Mouse (Mus musculus): Measurements from ENCODE around the gene Nfia. TPM values are rescaled to one million over a fixed set of nuclear protein-coding genes. Genes with fewer than 3 reads are reported as not detected.

Gene Nfia
- polyA plus RNA-seq, 1 experiment from 2014 or later, result 17.0 TPM

- Histone ChIP-seq H3K27ac (replicated peaks) (no peak overlapping the region), H3K9me3 (no peaks in the 10 kb centered on the region), H3K4me1 (peaks cover 6% of the 10 kb centered on the region), H3K4me3 (no peak overlapping the region), H3K27me3 (replicated peaks; ENCODE audit: low read depth, poor library complexity, severe bottlenecking) (peaks cover 35% of the 10 kb centered on the region), H3K36me3 (replicated peaks) (no peaks in the 10 kb centered on the region)
- WGBS, result 77% methylated on average over 10 of the region's 10 CpGs
- DNase-seq (ENCODE audit: low spot score), result no peak
Measured at GRCm38 (mm10) chr4:97793931-97794330, 21.4 kb downstream of the Nfia start.

GRCm38 (mm10) chr4:97794865-97795264 is 22.3 kb downstream of the Nfia start:
- no peak overlapping the region for H3K4me3 ChIP-seq
- 88% methylated on average over 4 of the region's 4 CpGs for WGBS
- peaks cover 6% of the 10 kb centered on the region for H3K4me1 ChIP-seq
- DNase-seq (ENCODE audit: low spot score), result no peak
- no peak overlapping the region for H3K27ac ChIP-seq (replicated peaks)
- H3K36me3 ChIP-seq (replicated peaks), result no peaks in the 10 kb centered on the region; the same call in 1 of the 2 replicates
- H3K27me3 ChIP-seq (replicated peaks; ENCODE audit: low read depth, poor library complexity, severe bottlenecking), result peaks cover 26% of the 10 kb centered on the region
- no peaks in the 10 kb centered on the region for H3K9me3 ChIP-seq

DNA sequence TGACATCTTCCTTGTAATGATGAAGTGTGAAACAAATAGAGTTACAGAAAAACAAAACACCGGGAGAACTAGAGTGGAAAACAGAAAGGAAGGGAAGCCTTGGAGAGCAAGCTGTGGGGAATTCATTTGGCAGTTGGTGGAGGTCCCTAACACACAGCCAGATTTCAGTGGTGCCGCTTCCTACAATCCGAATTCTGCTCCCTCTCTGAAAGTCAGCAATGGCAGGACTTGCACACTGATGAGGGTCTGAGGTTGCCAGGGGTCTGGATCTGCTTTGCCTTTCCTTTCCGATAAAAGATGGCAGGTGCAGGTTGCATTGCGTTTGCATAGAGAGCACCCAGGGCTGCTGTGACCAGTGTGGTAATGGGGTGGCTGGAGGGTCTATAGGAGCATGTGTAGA is 23.4 kb downstream of the Nfia start:
- WGBS, result 88% methylated on average over 5 of the region's 5 CpGs
- Histone ChIP-seq H3K27ac (replicated peaks) (no peak overlapping the region), H3K4me3 (no peak overlapping the region), H3K27me3 (replicated peaks; ENCODE audit: low read depth, poor library complexity, severe bottlenecking) (peaks cover 19% of the 10 kb centered on the region), H3K4me1 (peaks cover 6% of the 10 kb centered on the region), H3K36me3 (replicated peaks) (no peaks in the 10 kb centered on the region; the same call in 1 of the 2 replicates), H3K9me3 (no peaks in the 10 kb centered on the region)
- no peak for DNase-seq (ENCODE audit: low spot score)

DNA sequence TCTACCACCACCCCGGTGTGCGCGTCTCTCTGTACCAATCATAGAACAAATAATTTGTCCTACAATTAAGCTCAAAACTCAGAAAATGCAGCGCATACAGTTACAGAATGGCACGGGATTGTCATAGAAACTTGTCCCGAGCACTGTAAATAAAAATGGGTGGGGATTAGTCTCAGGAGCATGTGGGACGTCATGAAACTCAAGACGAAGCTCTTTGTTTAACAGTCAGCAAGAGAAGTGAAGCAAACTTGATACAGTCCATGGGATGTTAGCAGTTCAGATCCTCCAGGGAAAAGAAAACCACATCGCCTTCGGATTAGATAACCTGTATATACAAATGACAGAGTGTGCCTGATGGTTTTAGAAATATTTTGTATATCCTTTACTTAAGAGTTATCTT is 24.0 kb downstream of the Nfia start:
- Histone ChIP-seq H3K9me3 (no peaks in the 10 kb centered on the region), H3K36me3 (replicated peaks) (peaks cover 2% of the 10 kb centered on the region; the same call in 1 of the 2 replicates), H3K27me3 (replicated peaks; ENCODE audit: low read depth, poor library complexity, severe bottlenecking) (peaks cover 13% of the 10 kb centered on the region), H3K4me1 (peaks cover 6% of the 10 kb centered on the region), H3K4me3 (no peak overlapping the region), H3K27ac (replicated peaks) (no peak overlapping the region)
- WGBS, result 82% methylated on average over 10 of the region's 10 CpGs
- no peak for DNase-seq (ENCODE audit: low spot score)

- no peaks in the 10 kb centered on the region for H3K4me1 ChIP-seq
- no peak overlapping the region for H3K4me3 ChIP-seq
- peaks cover 16% of the 10 kb centered on the region for H3K36me3 ChIP-seq (replicated peaks)
- no peaks in the 10 kb centered on the region for H3K27me3 ChIP-seq (replicated peaks; ENCODE audit: low read depth, poor library complexity, severe bottlenecking)
- no peak overlapping the region for H3K27ac ChIP-seq (replicated peaks)
- H3K9me3 ChIP-seq, result peaks cover 6% of the 10 kb centered on the region; the same call in 1 of the 2 replicates
- no peak for DNase-seq (ENCODE audit: low spot score)
- 73% methylated on average over 3 of the region's 3 CpGs for WGBS
Measured at GRCm38 (mm10) chr4:97803791-97804190, 31.3 kb downstream of the Nfia start.

GRCm38 (mm10) chr4:97804638-97805037 is 32.1 kb downstream of the Nfia start:
- Histone ChIP-seq H3K27ac (replicated peaks) (no peak overlapping the region), H3K36me3 (replicated peaks) (peaks cover 16% of the 10 kb centered on the region), H3K27me3 (replicated peaks; ENCODE audit: low read depth, poor library complexity, severe bottlenecking) (no peaks in the 10 kb centered on the region), H3K4me1 (no peaks in the 10 kb centered on the region), H3K4me3 (no peak overlapping the region), H3K9me3 (peaks cover 6% of the 10 kb centered on the region; the same call in 1 of the 2 replicates)
- no peak for DNase-seq (ENCODE audit: low spot score)
- 68% methylated on average over 5 of the region's 5 CpGs for WGBS

DNA sequence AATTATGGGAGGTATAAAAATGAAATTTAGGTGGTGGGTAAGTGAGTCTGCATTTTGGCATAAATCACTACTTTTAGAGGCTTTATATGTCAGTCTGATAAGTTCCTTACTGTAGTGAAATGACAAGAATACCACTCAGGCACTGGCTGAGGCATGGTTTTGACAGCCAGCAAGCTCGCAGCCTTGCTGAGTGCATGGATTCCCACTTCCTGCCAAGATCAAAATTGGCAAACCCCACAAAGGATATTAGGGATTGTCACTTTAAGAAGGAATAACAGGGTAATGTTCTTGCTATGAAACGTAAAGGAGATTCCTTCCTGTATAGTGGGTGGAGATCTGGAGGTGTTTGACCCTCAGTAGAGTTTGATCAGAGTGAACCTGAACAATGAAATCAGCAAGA is 32.7 kb downstream of the Nfia start:
- 72% methylated on average over 2 of the region's 2 CpGs for WGBS
- no peaks in the 10 kb centered on the region for H3K27me3 ChIP-seq (replicated peaks; ENCODE audit: low read depth, poor library complexity, severe bottlenecking)
- peaks cover 6% of the 10 kb centered on the region; the same call in 1 of the 2 replicates for H3K9me3 ChIP-seq
- H3K4me3 ChIP-seq, result no peak overlapping the region
- H3K4me1 ChIP-seq, result no peaks in the 10 kb centered on the region
- H3K27ac ChIP-seq (replicated peaks), result no peak overlapping the region
- no peak for DNase-seq (ENCODE audit: low spot score)
- peaks cover 16% of the 10 kb centered on the region for H3K36me3 ChIP-seq (replicated peaks)

- WGBS, result 82% methylated on average over 7 of the region's 7 CpGs
- no peaks in the 10 kb centered on the region for H3K4me1 ChIP-seq
- H3K36me3 ChIP-seq (replicated peaks), result peaks cover 16% of the 10 kb centered on the region
- H3K27me3 ChIP-seq (replicated peaks; ENCODE audit: low read depth, poor library complexity, severe bottlenecking), result no peaks in the 10 kb centered on the region
- H3K9me3 ChIP-seq, result peaks cover 6% of the 10 kb centered on the region; the same call in 1 of the 2 replicates
- no peak for DNase-seq (ENCODE audit: low spot score)
- no peak overlapping the region for H3K4me3 ChIP-seq
- H3K27ac ChIP-seq (replicated peaks), result no peak overlapping the region
Measured at GRCm38 (mm10) chr4:97805896-97806808, 33.6 kb downstream of the Nfia start.

GRCm38 (mm10) chr4:97806924-97807323 is 34.4 kb downstream of the Nfia start:
- no peaks in the 10 kb centered on the region for H3K4me1 ChIP-seq
- no peaks in the 10 kb centered on the region for H3K27me3 ChIP-seq (replicated peaks; ENCODE audit: low read depth, poor library complexity, severe bottlenecking)
- H3K9me3 ChIP-seq, result peaks cover 6% of the 10 kb centered on the region; the same call in 1 of the 2 replicates
- no peak for DNase-seq (ENCODE audit: low spot score)
- peaks cover 10% of the 10 kb centered on the region for H3K36me3 ChIP-seq (replicated peaks)
- no peak overlapping the region for H3K27ac ChIP-seq (replicated peaks)
- 93% methylated on average over 2 of the region's 2 CpGs for WGBS
- no peak overlapping the region for H3K4me3 ChIP-seq

DNA sequence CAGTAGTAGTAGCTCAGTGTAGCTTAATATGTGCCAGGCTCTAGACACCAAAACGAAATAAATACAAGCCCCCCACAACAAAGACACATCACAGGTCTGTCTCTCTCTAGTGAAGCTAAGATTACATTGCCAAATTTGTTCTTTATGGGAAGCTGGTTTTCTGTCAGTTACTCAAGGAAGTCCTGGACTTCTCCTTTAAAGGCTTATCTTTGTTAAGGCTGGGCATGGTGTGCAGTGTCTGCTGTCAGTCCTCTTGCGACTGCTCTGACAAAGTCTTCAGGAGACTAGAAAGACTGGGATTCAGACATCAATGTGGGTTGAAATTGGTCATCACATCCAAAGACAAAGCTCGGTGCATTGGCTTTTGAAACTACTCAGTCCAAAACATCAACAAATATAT is 36.4 kb downstream of the Nfia start:
- Histone ChIP-seq H3K27ac (replicated peaks) (no peak overlapping the region), H3K27me3 (replicated peaks; ENCODE audit: low read depth, poor library complexity, severe bottlenecking) (no peaks in the 10 kb centered on the region), H3K4me1 (no peaks in the 10 kb centered on the region), H3K36me3 (replicated peaks) (no peaks in the 10 kb centered on the region), H3K4me3 (no peak overlapping the region), H3K9me3 (no peaks in the 10 kb centered on the region)
- 88% methylated on average over 3 of the region's 3 CpGs for WGBS
- DNase-seq (ENCODE audit: low spot score), result no peak

DNA sequence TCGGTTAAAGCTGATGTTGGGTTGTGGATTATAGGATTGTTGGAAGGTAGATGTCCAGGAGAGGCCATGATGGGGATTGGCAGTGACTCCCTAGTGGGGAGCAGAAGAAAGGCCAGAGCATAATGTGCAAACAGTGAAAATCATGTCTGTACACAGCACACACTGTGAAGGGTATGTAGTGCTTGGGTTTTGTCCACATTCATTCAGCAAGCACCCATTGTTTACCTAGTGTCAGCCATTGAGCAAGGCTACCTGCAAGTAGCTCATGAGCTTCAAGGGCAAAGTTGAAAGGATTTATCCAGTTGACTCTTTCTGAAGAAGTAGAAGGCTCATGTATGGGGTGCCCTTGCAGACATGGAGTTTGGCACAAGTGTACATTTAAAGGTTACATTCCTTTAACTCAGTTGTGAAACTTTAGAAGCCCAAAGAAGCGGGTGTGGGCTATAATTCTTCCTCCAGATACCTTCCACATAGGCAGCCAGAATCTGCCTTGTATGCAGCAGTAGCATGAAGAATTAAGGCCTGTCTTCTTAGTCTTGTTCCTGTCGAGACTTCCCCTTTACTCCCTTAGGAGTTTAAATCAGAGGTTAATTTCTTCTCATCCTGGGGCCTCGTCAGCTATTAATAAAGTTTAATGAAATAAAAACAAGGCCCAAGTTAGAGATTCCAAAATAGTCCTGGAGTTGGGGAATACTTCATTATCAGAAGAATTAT is 37.2 kb downstream of the Nfia start:
- H3K27me3 ChIP-seq (replicated peaks; ENCODE audit: low read depth, poor library complexity, severe bottlenecking), result no peaks in the 10 kb centered on the region
- H3K27ac ChIP-seq (replicated peaks), result no peak overlapping the region
- no peak for DNase-seq (ENCODE audit: low spot score)
- H3K9me3 ChIP-seq, result no peaks in the 10 kb centered on the region
- no peaks in the 10 kb centered on the region for H3K36me3 ChIP-seq (replicated peaks)
- H3K4me1 ChIP-seq, result no peaks in the 10 kb centered on the region
- WGBS, result 71% methylated on average over 4 of the region's 4 CpGs
- no peak overlapping the region for H3K4me3 ChIP-seq

DNA sequence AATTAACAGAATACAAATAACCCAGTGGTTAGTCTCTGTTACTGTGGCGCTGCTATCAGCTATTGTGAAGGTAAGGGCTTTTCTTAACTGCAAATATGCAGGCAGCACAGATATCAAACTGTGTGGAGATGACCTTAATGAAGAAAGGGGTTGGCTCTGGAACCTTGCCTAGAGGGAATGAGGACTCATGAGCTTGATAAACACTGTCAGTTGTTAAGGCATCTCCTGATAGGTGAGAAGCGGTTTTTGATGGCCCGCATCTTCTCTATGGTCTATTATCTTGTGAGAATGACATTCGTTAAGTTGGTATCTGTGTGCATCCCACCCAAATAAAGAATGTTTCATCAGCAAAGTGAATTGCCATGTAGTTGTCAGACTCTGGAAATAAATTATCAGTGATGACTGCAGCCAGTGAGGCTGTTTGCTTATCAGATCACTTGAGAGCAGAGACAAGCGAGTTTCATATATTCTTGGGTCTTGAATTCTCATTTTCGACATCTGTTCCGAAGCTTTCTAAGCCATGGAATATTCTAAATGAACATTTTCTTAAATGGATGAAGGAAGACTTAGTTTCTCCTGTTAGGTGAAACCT is 37.9 kb downstream of the Nfia start:
- no peak overlapping the region for H3K4me3 ChIP-seq
- no peak overlapping the region for H3K27ac ChIP-seq (replicated peaks)
- no peaks in the 10 kb centered on the region for H3K27me3 ChIP-seq (replicated peaks; ENCODE audit: low read depth, poor library complexity, severe bottlenecking)
- no peak for DNase-seq (ENCODE audit: low spot score)
- 89% methylated on average over 7 of the region's 7 CpGs for WGBS
- H3K4me1 ChIP-seq, result no peaks in the 10 kb centered on the region
- no peaks in the 10 kb centered on the region for H3K9me3 ChIP-seq
- no peaks in the 10 kb centered on the region for H3K36me3 ChIP-seq (replicated peaks)

Measured in embryonic facial prominence, embryonic 10.5 days (tissue).